Mouse (Mus musculus) midbrain, embryonic 12.5 days (tissue): ENCODE data around the gene Ctsf. TPM values are rescaled to one million over a fixed set of nuclear protein-coding genes. Genes with fewer than 3 reads are reported as not detected.
"Not testable (repeated sequence)": the region's sequence is repeated elsewhere in the genome, so short reads cannot be mapped to it uniquely, and the experiment has no call there.

ENCODE experiments used
- ATAC-seq: fragments of 200-750 bp; cut with Nextera tagmentation; 2 replicates; pipeline ENCODE4 v1.8.0; 2017; ENCODE audit warnings: low read depth, moderate TSS enrichment, moderate library complexity; ENCODE audit not compliant: low FRiP score
- H3K27ac ChIP-seq: fragments of 300-500 bp; sonication (generic); replicated peaks from 2 replicates; pipeline ENCODE4 v1.5.1; 2016; ENCODE audit warnings: mild to moderate bottlenecking
- H3K27me3 ChIP-seq: fragments of 300-500 bp; sonication (generic); 2 replicates; pipeline ENCODE4 v1.6.1; 2016; ENCODE audit warnings: mild to moderate bottlenecking
- H3K36me3 ChIP-seq: fragments of 300-500 bp; sonication (generic); 2 replicates; pipeline ENCODE4 v1.6.1; 2016
- H3K4me1 ChIP-seq: fragments of 300-500 bp; sonication (generic); 2 replicates; pipeline ENCODE4 v1.6.1; 2016
- H3K4me2 ChIP-seq: fragments of 300-500 bp; sonication (generic); replicated peaks from 2 replicates; pipeline ENCODE4 v1.6.1; 2016; ENCODE audit warnings: mild to moderate bottlenecking, moderate library complexity
- H3K4me3 ChIP-seq: fragments of 300-500 bp; sonication (generic); 2 replicates; pipeline ENCODE4 v1.5.1; 2016; ENCODE audit warnings: mild to moderate bottlenecking
- H3K9ac ChIP-seq: fragments of 300-500 bp; sonication (generic); replicated peaks from 2 replicates; pipeline ENCODE4 v1.6.1; 2016; ENCODE audit warnings: mild to moderate bottlenecking, moderate library complexity
- H3K9me3 ChIP-seq: fragments of 300-500 bp; sonication (generic); 2 replicates; pipeline ENCODE4 v1.6.1; 2016; ENCODE audit warnings: mild to moderate bottlenecking
- WGBS: fragments of 180-500 bp; shearing (Covaris S2); methylation state at CpG from one replicate; pipeline ENCODE4 v1.1.7; 2016; 5-methylcytosine and 5-hydroxymethylcytosine counted together
- polyA plus RNA-seq: library from polyadenylated mRNA; unstranded; fragments of >200 nt; fragmentation: Nextera tagmentation; extraction: Ambion mirVana; gene quantifications from 2 replicates; pipeline ENCODE4 v1.2.1, GENCODE M21; 2016

The Ctsf gene
- polyA plus RNA-seq, 1 experiment from 2014 or later: 51.7 TPM

DNA sequence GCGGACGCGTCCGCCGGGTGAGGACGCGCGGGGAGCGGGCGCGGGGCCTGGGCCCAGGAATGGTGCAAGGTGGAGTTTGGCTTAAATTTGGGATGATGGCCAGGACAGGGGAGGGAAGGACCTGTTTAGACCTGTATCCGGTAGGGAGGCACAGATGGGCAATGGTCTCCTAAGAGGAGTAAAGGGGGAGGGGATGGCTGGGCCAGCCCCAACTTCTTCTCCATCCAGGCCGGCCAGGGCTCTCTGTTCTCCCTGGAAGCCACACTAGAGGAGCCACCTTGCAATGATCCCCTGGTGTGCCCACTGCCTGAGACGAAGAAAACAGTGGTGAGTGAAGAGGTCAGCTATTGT is 515 bp downstream of the Ctsf start:
- 0 out of 2 replicates have a peak, but pooled peaks cover 3% of the 10 kb centered on the region for H3K36me3 ChIP-seq
- WGBS: 1% methylated on average over 14 of the region's 14 CpGs
- ATAC-seq: no peak; the same call in none of the 2 replicates
- H3K9me3 ChIP-seq: no peaks in the 10 kb centered on the region
- peak overlapping the region; percentile 71 for H3K9ac ChIP-seq
- H3K4me3 ChIP-seq: peak overlapping the region; percentile 65
- H3K4me2 ChIP-seq: peak overlapping the region; percentile 96
- peak overlapping the region; percentile 75 for H3K27ac ChIP-seq
- peaks cover 17% of the 10 kb centered on the region for H3K27me3 ChIP-seq
- peaks cover 15% of the 10 kb centered on the region for H3K4me1 ChIP-seq

DNA sequence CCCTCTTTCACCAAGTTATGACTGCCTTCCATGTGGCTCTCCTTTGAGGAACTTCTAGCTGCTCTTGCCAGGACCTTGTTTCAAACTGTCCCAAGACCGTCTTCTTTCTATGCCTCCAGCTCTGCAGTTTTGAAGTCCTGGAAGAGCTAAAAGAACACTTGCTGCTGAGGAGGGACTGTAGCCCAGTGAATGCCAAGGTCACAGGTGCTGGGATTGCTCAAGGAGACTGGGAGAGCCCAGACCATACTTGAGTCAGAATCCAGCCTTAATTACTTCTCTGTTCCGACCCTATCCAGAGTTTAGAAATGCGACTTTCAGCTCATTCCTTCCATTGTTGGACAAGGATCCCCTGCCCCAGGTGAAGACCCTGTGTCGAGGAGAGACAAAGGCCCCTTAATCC is 1.0 kb downstream of the Ctsf start:
- ATAC-seq: no peak
- peaks cover 15% of the 10 kb centered on the region for H3K4me1 ChIP-seq
- no peak overlapping the region for H3K27ac ChIP-seq
- peak overlapping the region; percentile 71; the same call in 1 of the 2 replicates for H3K9ac ChIP-seq
- WGBS: 52% methylated on average over 4 of the region's 4 CpGs
- H3K27me3 ChIP-seq: peaks cover 13% of the 10 kb centered on the region
- H3K36me3 ChIP-seq: 0 out of 2 replicates have a peak, but pooled peaks cover 6% of the 10 kb centered on the region
- H3K9me3 ChIP-seq: no peaks in the 10 kb centered on the region
- H3K4me2 ChIP-seq: peak overlapping the region; percentile 96
- H3K4me3 ChIP-seq: peak overlapping the region; percentile 65

DNA sequence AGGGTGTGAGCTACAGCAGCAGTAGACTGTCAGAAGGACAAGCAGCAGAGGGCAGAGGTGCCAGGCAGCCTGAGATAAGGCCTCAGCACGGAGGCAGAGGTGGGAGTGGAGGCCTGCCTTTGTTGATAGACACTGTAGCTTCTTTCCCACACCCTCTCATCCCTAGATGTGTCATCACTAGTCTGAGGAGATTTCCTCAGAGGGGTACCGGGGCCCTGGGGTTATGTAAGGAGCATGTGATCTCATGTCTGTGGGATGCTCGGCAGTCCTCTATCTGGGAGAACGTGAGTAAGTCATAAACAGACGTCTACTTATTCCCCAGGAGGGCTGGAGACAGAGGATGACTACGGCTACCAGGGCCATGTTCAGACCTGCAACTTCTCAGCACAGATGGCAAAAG is 4.2 kb downstream of the Ctsf start:
- Histone ChIP-seq H3K27ac (no peak overlapping the region), H3K9ac (no peak overlapping the region), H3K4me2 (no peak overlapping the region), H3K4me1 (peaks cover 15% of the 10 kb centered on the region), H3K27me3 (peaks cover 14% of the 10 kb centered on the region), H3K36me3 (0 out of 2 replicates have a peak, but pooled peaks cover 6% of the 10 kb centered on the region), H3K4me3 (no peak overlapping the region), H3K9me3 (no peaks in the 10 kb centered on the region)
- 87% methylated on average over 6 of the region's 6 CpGs for WGBS
- no peak for ATAC-seq

DNA sequence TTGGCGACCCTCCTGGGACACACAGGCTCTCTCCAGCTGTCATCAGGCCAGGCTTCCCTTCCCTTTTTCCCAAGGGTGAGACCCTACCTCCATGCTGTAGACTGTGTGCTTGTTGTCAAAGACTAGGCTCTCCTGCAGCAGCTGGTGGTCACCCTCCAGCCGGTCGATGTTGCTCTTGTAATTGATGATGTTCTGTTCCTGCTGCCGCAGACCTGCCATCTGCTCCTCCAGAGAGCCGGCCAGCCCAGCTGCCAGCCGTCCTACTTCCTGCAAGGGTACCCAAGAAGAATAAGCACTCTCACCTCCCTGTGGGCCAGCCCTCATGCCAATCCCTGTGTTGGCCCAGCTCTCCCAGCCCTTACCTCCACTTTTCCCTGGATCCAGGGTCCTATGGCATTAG is 8.1 kb downstream of the Ctsf start:
- no peak overlapping the region for H3K4me3 ChIP-seq

DNA sequence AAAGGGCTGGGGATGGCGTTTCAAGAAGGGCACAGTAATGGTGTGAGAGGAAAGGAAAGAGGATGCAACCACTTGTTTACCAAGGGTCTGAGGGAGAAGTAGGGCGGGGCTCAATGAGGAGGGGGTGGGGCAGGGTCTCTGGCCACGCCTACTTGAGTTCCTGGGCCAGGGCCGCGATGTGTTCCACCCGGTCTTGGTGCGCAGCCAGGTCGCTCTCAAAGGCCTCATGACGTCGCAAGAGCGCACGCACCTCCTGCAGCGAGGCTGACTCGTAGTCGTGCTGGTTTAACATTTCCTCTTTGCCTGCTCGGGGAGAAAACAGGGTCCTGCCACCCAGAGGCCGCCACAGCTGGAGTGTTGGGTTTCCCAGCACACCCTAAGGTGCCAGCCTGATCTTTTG is 10.2 kb downstream of the Ctsf start:
- Histone ChIP-seq H3K4me3 (no peak overlapping the region), H3K9ac (no peak overlapping the region), H3K36me3 (0 out of 2 replicates have a peak, but pooled peaks cover 6% of the 10 kb centered on the region), H3K9me3 (no peaks in the 10 kb centered on the region), H3K4me1 (0 out of 2 replicates have a peak, but pooled peaks cover 3% of the 10 kb centered on the region), H3K27ac (no peak overlapping the region), H3K27me3 (peaks cover 17% of the 10 kb centered on the region), H3K4me2 (peak overlapping the region; percentile 23; the same call in 1 of the 2 replicates)
- ATAC-seq: no peak
- 8% methylated on average over 17 of the region's 17 CpGs for WGBS

More for the DNA sequence above, 8.1 kb downstream of the Ctsf start:
- Histone ChIP-seq H3K9ac (no peak overlapping the region), H3K36me3 (0 out of 2 replicates have a peak, but pooled peaks cover 6% of the 10 kb centered on the region), H3K27ac (no peak overlapping the region), H3K9me3 (no peaks in the 10 kb centered on the region), H3K27me3 (peaks cover 13% of the 10 kb centered on the region), H3K4me1 (0 out of 2 replicates have a peak, but pooled peaks cover 3% of the 10 kb centered on the region), H3K4me2 (no peak overlapping the region)
- no peak for ATAC-seq
- WGBS: 92% methylated on average over 6 of the region's 6 CpGs

DNA sequence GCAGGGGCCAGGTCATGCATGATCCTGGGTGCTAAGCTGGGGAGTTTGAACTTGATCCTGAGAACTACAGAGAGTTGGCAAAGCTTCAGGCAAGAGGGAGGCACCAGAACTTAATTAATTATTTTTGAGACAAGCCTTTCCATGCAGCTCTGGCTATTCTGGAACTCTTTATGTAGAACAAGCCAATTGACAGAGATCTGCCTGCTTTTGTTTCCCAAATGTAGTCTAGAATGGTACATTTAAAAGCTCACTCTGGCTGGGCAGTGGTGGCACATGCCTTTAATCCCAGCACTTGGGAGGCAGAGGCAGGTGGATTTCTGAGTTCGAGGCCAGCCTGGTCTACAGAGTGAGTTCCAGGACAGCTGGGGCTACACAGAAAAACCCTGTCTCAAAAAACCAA is 19.7 kb downstream of the Ctsf start:
- H3K4me2 ChIP-seq, H3K9ac ChIP-seq, ATAC-seq, H3K4me3 ChIP-seq, H3K9me3 ChIP-seq, H3K27ac ChIP-seq, H3K36me3 ChIP-seq: not testable (repeated sequence)
- Histone ChIP-seq H3K27me3 (peaks cover 19% of the 10 kb centered on the region), H3K4me1 (peaks cover 16% of the 10 kb centered on the region)
- WGBS: 90% methylated on average over 1 of the region's 1 CpGs

DNA sequence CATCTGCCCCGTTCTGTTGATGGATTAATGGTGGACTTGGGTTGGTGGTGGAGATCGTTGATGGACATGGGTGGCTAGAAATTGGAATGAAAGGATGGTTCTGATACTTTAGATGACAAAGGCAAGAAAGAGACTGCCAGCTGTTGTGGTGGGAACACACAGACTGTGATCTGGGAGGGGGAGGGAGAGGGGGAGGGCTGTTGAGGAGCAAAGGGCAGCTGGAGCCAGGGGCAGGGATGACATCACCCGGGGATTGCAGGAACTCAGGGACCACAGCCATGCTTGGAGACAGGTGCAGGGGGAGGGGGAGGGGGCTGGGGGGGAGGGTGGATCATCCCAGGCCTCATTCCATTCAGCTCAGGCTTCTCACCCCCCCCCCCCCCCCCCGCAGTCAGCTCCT is 21.3 kb downstream of the Ctsf start:
- H3K36me3 ChIP-seq: no peaks in the 10 kb centered on the region
- no peak overlapping the region for H3K27ac ChIP-seq
- H3K4me1 ChIP-seq: peaks cover 16% of the 10 kb centered on the region
- WGBS: 78% methylated on average over 4 of the region's 4 CpGs
- H3K4me3 ChIP-seq: no peak overlapping the region
- no peaks in the 10 kb centered on the region for H3K9me3 ChIP-seq
- no peak overlapping the region for H3K9ac ChIP-seq
- peaks cover 19% of the 10 kb centered on the region for H3K27me3 ChIP-seq
- H3K4me2 ChIP-seq: no peak overlapping the region
- no peak for ATAC-seq

DNA sequence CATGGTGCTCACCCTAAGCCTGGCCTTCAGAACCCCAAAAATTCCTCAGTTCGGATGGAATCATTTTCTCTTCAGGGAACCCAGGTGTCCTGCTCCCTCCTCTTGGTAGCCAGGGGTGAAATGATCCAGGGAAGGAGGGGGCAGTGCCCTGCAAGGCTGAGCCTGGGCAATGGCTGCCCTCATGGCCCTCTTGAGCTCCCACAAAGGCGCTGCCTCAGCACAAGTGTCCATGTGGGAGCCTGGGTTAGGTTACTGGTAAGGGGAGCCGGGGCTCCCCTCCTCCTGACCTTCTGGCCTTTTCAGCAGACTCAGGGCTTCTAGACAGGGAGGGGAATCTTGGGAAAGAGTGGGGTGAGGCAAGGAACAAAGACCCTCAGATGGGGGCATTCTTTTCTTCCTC is 21.8 kb downstream of the Ctsf start:
- H3K27ac ChIP-seq: no peak overlapping the region
- peaks cover 16% of the 10 kb centered on the region for H3K4me1 ChIP-seq
- 66% methylated on average over 3 of the region's 3 CpGs for WGBS
- H3K27me3 ChIP-seq: peaks cover 19% of the 10 kb centered on the region
- ATAC-seq: no peak
- H3K9ac ChIP-seq: no peak overlapping the region
- H3K4me2 ChIP-seq: no peak overlapping the region
- H3K9me3 ChIP-seq: no peaks in the 10 kb centered on the region
- no peak overlapping the region for H3K4me3 ChIP-seq
- H3K36me3 ChIP-seq: no peaks in the 10 kb centered on the region

DNA sequence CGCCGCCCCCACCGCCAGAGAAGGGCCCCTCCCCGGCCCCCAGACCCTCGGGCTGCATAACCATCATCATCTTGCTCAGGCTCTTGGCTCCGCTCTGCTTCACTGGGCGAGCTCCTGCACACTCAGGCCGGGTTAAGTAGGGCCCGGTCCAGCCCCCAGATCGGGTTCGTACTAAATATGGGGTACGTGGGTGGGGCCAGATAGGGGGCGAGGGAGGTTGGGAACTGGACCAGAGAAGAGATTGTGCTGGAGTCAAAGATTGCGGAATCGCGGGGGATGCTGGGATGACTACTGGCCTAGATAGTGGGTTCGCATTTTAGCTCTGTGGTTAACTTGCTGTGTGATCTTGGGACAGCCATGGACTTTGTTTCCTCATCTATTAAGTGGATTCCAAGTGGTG is 22.9 kb downstream of the Ctsf start, which contains the start of gene Actn3:
Gene Actn3, minus strand, starts transcription at position 125 of the 400 bp plus-strand sequence.
- 4% methylated on average over 16 of the region's 17 CpGs for WGBS
- Histone ChIP-seq H3K4me1 (peaks cover 16% of the 10 kb centered on the region), H3K27me3 (peaks cover 19% of the 10 kb centered on the region), H3K9ac (peak within 1 kb of the TSS; percentile 76), H3K36me3 (no peaks in the 10 kb centered on the region), H3K9me3 (no peaks in the 10 kb centered on the region), H3K4me2 (peak within 1 kb of the TSS; percentile 86), H3K27ac (peak within 1 kb of the TSS; percentile 47; the same call in 1 of the 2 replicates), H3K4me3 (peak within 1 kb of the TSS; percentile 71)
- no peak for ATAC-seq

DNA sequence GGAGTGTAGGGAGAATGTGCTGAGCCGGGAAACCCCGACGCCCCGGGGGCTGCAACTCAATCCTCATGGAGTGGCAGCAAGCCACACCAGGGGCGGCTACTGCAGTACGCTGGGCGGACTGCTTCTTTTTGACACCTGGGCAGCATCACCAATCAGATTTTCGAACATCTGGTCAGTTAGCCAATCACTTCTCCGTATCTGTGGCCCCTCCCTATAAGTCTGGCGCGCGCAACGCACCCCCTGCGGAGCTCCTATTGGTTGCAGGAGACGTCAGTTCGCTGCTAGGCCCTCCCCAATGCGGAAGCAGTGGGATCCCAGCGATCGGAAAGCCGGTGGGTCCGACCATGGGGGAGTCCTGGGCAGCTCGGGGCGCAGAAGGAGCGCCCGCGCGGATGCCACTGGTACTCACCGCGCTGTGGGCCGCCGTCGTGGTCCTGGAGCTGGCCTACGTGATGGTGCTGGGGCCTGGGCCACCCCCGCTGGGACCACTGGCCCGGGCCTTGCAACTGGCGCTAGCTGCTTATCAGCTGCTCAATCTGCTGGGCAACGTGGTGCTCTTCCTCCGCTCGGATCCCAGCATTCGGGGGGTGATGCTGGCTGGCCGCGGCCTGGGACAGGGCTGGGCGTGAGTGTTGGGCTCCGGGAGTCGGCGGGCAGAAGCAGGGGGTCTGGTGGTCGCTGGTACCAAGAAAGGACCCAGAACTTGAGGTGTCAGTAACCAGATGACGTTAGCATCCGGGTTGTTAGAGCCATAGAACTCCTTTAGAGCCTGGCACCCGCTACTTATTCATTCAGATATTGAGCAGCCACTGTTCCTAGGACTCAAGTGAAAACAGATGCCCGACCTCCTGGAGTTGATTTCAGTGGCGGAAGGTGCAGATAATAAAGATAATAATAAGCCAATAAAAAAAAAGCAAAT is 23.7 kb downstream of the Ctsf start, which contains the start of gene Zdhhc24:
Gene Zdhhc24, plus strand, starts transcription at position 264 of the 919 bp plus-strand sequence.
- H3K27ac ChIP-seq: peak within 1 kb of the TSS; percentile 47; the same call in 1 of the 2 replicates
- H3K27me3 ChIP-seq: peaks cover 19% of the 10 kb centered on the region
- peak within 1 kb of the TSS; percentile 71 for H3K4me3 ChIP-seq
- peak within 1 kb of the TSS; percentile 86 for H3K4me2 ChIP-seq
- H3K9me3 ChIP-seq: no peaks in the 10 kb centered on the region
- H3K36me3 ChIP-seq: no peaks in the 10 kb centered on the region; the same call in 1 of the 2 replicates
- peak; percentile 97 for ATAC-seq
- H3K4me1 ChIP-seq: peaks cover 16% of the 10 kb centered on the region
- H3K9ac ChIP-seq: peak within 1 kb of the TSS; percentile 76
- 2% methylated on average over 52 of the region's 52 CpGs for WGBS

DNA sequence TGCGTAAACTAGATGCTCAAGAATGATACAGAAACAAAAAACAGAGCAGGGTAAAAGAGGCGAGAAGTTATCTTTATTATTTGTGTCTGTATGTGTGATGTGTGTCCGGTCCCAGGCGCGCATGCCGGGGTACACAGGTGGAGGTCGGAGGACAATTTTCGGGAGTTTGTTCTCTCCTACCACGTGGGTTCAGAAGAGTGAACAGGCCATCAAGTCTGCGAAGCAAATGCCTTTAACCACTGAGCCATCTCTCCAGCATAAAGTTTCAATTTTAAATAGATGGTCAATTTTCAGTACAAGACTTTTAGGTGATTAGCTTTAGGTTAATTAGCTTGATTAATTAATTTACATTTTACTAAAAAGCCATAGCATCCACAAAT is 24.4 kb downstream of the Ctsf start:
- H3K27ac ChIP-seq: no peak overlapping the region
- ATAC-seq: no peak
- peak overlapping the region; percentile 86 for H3K4me2 ChIP-seq
- H3K4me3 ChIP-seq: peak overlapping the region; percentile 71
- peak overlapping the region; percentile 76; the same call in 1 of the 2 replicates for H3K9ac ChIP-seq
- H3K36me3 ChIP-seq: no peaks in the 10 kb centered on the region; the same call in 1 of the 2 replicates
- peaks cover 16% of the 10 kb centered on the region for H3K4me1 ChIP-seq
- H3K27me3 ChIP-seq: peaks cover 19% of the 10 kb centered on the region
- 71% methylated on average over 10 of the region's 10 CpGs for WGBS
- no peaks in the 10 kb centered on the region for H3K9me3 ChIP-seq

DNA sequence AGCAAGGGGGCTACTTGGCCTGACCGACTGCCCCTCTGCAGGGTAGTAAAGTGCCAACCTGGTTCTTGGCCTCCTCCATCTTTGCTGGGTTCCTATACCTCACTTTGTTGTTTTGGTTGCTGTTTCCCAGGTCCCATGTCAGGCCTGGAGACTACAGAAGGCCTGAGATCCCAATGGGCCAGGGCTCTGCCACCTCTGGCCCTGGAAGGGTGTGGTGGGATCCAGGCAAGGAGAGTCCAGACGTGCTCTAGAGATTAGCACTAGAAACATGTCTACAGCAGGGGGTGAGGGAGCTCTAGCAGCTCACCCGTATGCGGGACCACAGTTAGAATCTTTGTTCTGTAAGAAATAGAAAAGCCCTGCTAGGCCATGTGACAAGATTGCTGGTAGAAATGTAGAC is 29.0 kb downstream of the Ctsf start:
- 89% methylated on average over 4 of the region's 4 CpGs for WGBS
- Histone ChIP-seq H3K9ac (no peak overlapping the region), H3K36me3 (no peaks in the 10 kb centered on the region; the same call in 1 of the 2 replicates), H3K4me3 (no peak overlapping the region), H3K4me1 (peaks cover 5% of the 10 kb centered on the region), H3K27me3 (no peaks in the 10 kb centered on the region), H3K27ac (no peak overlapping the region), H3K4me2 (no peak overlapping the region), H3K9me3 (no peaks in the 10 kb centered on the region)
- ATAC-seq: no peak
